Mouse (Mus musculus): ENCODE measurements around the gene Zranb2. TPM values are rescaled to one million over a fixed set of nuclear protein-coding genes. Genes with fewer than 3 reads are reported as not detected.
A peak's percentile ranks its signal among the peaks of the same experiment; 100 is the strongest.

Gene Zranb2
- total and polyA plus RNA-seq, 3 experiments, result 88.0 to 200 (median 98.4) TPM

- TF ChIP-seq RCOR1 (IDR thresholded peaks at IDR 0.05; ENCODE audit: low read depth, low read length) (0 out of 2 replicates have a peak, but pooled peaks have one; percentile 19), CTCF (IDR thresholded peaks at IDR 0.05 in 2 of 3, conservative IDR thresholded peaks at IDR 0.05 in 1 of 3; ENCODE audit: control insufficient read depth in 1 of 3, insufficient read depth in 1 of 3, low read depth in 2 of 3, low read length in 3 of 3, poor library complexity in 1 of 3, severe bottlenecking in 1 of 3) (no peak), GABPA (IDR thresholded peaks at IDR 0.05; ENCODE audit: low read depth, low read length) (no peak), JUND (IDR thresholded peaks at IDR 0.05; ENCODE audit: low read depth, low read length) (no peak), USF1 (IDR thresholded peaks at IDR 0.05; ENCODE audit: low read depth, low read length) (0 out of 2 replicates have a peak, but pooled peaks have one; percentile 6), ETS1 (IDR thresholded peaks at IDR 0.05; ENCODE audit: low read depth, low read length) (peak; percentile 65), ZC3H11A (IDR thresholded peaks at IDR 0.05; ENCODE audit: low read depth, low read length) (0 out of 2 replicates have a peak, but pooled peaks have one; percentile 12), MAX (IDR thresholded peaks at IDR 0.05; ENCODE audit: low read length) (peak; percentile 55; the same call in 1 of the 2 replicates), RAD21 (IDR thresholded peaks at IDR 0.05; ENCODE audit: low read depth, low read length) (no peak), TCF12 (IDR thresholded peaks at IDR 0.05; ENCODE audit: low read depth, low read length) (peak; percentile 68; the same call in 1 of the 2 replicates), POLR2AphosphoS5 (IDR thresholded peaks at IDR 0.05; ENCODE audit: borderline replicate concordance, low read depth, low read length) (no peak), TAL1 (IDR thresholded peaks at IDR 0.05; ENCODE audit: low read length) (peak; percentile 73), POLR2AphosphoS2 (IDR thresholded peaks at IDR 0.05; ENCODE audit: low read length) (no peak), BHLHE40 (IDR thresholded peaks at IDR 0.05; ENCODE audit: borderline replicate concordance, low read depth, low read length) (0 out of 2 replicates have a peak, but pooled peaks have one; percentile 23), KAT2A (conservative IDR thresholded peaks at IDR 0.05; ENCODE audit: low read depth, low read length) (no peak), SIN3A (IDR thresholded peaks at IDR 0.05; ENCODE audit: low read length) (peak; percentile 54; the same call in 1 of the 2 replicates), CHD1 (IDR thresholded peaks at IDR 0.05; ENCODE audit: low read depth, low read length) (0 out of 2 replicates have a peak, but pooled peaks have one; percentile 36)
Measured at GRCm38 (mm10) chr3:157580299-157580698, 46.3 kb downstream of the Zranb2 start (continued).

GRCm38 (mm10) chr3:157581755-157582154, 47.8 kb downstream of the Zranb2 start:
- H3K9ac ChIP-seq (ENCODE audit: control insufficient read depth, low read depth, low read length, poor library complexity, severe bottlenecking), result no peak overlapping the region
- DNase-seq (ENCODE audit: low read depth, low spot score), result peak; percentile 51
- TF ChIP-seq RAD21 (IDR thresholded peaks at IDR 0.05; ENCODE audit: low read depth, low read length), result peak; percentile 33
- peak; percentile 57 to 65 (median 58) for TF ChIP-seq CTCF (IDR thresholded peaks at IDR 0.05 in 2 of 3, conservative IDR thresholded peaks at IDR 0.05 in 1 of 3; ENCODE audit: control insufficient read depth in 1 of 3, insufficient read depth in 1 of 3, low read depth in 2 of 3, low read length in 3 of 3, poor library complexity in 1 of 3, severe bottlenecking in 1 of 3)
- peak; percentile 50; the same call in 1 of the 2 replicates for TF ChIP-seq SMC3 (IDR thresholded peaks at IDR 0.05; ENCODE audit: low read depth, low read length)
- TF ChIP-seq ZC3H11A (IDR thresholded peaks at IDR 0.05; ENCODE audit: low read depth, low read length), result peak; percentile 43; the same call in 1 of the 2 replicates
- TF ChIP-seq TBP (IDR thresholded peaks at IDR 0.05; ENCODE audit: low read depth, low read length), result no peak
- no peak for TF ChIP-seq E2F4 (IDR thresholded peaks at IDR 0.05; ENCODE audit: borderline replicate concordance, low read depth, low read length)
- no peak for TF ChIP-seq MAX (IDR thresholded peaks at IDR 0.05; ENCODE audit: low read length)
- TF ChIP-seq POLR2AphosphoS2 (IDR thresholded peaks at IDR 0.05; ENCODE audit: low read length), result no peak
- no peak overlapping the region for H3K27ac ChIP-seq (ENCODE audit: control insufficient read depth, low read depth, low read length)
- peaks cover 24 to 39% of the 10 kb centered on the region in 2 experiments for H3K4me1 ChIP-seq (ENCODE audit: control insufficient read depth in 1 of 2, insufficient read depth in 2 of 2, low read length in 2 of 2)
- no peaks in the 10 kb centered on the region for H3K9me3 ChIP-seq (replicated peaks; ENCODE audit: insufficient read depth, low read length)
- H3K36me3 ChIP-seq (ENCODE audit: control insufficient read depth in 1 of 2, insufficient read depth in 2 of 2, low read length in 2 of 2), result peaks cover 0 to 41% of the 10 kb centered on the region in 2 experiments; a peak in 2 of 4 replicates
- no peak overlapping the region for H3K4me3 ChIP-seq (ENCODE audit: control insufficient read depth in 1 of 2, insufficient read depth in 1 of 2, low read depth in 2 of 2, low read length in 2 of 2)
- H3K27me3 ChIP-seq (ENCODE audit: control insufficient read depth in 1 of 2, insufficient read depth in 2 of 2, low read length in 2 of 2), result no peaks in the 10 kb centered on the region
- H3K79me2 ChIP-seq (ENCODE audit: control insufficient read depth, insufficient read depth, low read length, poor library complexity), result no peaks in the 10 kb centered on the region
